Mouse (Mus musculus): ENCODE results near the gene Serpinb8. TPM values are rescaled to one million over a fixed set of nuclear protein-coding genes. Genes with fewer than 3 reads are reported as not detected.

The Serpinb8 gene
- total and polyA plus RNA-seq, 2 experiments from 2014 or later, result 0.33 to 0.44 TPM

DNA sequence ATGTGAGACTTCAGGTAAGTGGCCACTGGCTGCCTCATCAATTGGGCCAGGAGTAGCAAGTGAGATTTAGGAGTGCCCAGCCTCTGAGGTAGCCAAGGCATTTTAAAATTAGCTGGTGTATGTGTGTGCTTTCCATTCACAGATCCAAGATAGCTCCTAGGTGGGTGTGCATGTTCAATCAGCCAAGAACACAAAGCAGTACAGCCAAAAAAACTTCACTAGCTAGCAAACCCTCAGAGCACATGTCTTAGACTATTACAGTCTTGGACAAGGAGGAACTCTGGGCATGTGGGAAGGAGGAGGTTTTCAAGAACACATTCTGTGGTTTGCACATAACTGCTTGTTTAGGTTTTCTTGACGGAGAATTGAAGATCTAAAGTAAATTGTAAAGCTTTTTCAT, 8.6 kb upstream of the Serpinb8 start:
- Histone ChIP-seq H3K9me3 (ENCODE audit: low read length) (no peaks in the 10 kb centered on the region), H3K4me3 (ENCODE audit: low read depth, low read length) (no peak overlapping the region), H3K27me3 (ENCODE audit: insufficient read depth, low read length) (no peaks in the 10 kb centered on the region), H3K4me2 (ENCODE audit: low read depth, low read length, poor library complexity, severe bottlenecking) (no peak overlapping the region), H3K9ac (replicated peaks; ENCODE audit: low read length, poor library complexity, severe bottlenecking) (no peak overlapping the region), H3K4me1 (ENCODE audit: insufficient read depth, low read length) (no peaks in the 10 kb centered on the region), H3K27ac (ENCODE audit: low read depth, low read length) (no peak overlapping the region), H3K36me3 (ENCODE audit: insufficient read depth, low read length) (no peaks in the 10 kb centered on the region)
- 91% methylated on average over 1 of the region's 1 CpGs for WGBS
- ATAC-seq (ENCODE audit: low FRiP score) (no peak), DNase-seq (ENCODE audit: low spot score) (no peak)
- TF ChIP-seq CTCF (IDR thresholded peaks at IDR 0.05), result no peak

DNA sequence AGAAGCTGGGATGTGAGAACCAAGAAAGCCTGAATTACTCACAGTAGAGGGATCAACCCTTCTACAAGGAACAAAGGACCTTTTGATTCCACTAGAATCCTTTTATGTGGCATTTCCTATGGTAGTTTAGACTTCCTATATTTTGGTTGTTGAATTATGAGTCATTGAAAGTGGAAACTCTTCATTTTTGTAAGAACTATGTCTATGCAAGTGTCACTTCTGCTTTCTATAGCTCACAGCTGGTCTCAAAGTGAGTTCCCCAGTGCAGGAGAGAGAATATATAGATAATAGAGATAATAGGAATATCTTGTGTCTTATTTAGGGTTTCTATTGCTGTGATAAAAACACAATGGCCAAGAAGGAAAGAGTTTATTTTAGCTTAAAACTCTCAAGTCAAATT, 6.9 kb upstream of the Serpinb8 start:
- Histone ChIP-seq H3K4me1 (ENCODE audit: insufficient read depth, low read length) (no peaks in the 10 kb centered on the region), H3K9me3 (ENCODE audit: low read length) (no peaks in the 10 kb centered on the region), H3K9ac (replicated peaks; ENCODE audit: low read length, poor library complexity, severe bottlenecking) (no peak overlapping the region), H3K4me3 (ENCODE audit: low read depth, low read length) (no peak overlapping the region), H3K27ac (ENCODE audit: low read depth, low read length) (no peak overlapping the region), H3K4me2 (ENCODE audit: low read depth, low read length, poor library complexity, severe bottlenecking) (no peak overlapping the region), H3K36me3 (ENCODE audit: insufficient read depth, low read length) (no peaks in the 10 kb centered on the region), H3K27me3 (ENCODE audit: insufficient read depth, low read length) (no peaks in the 10 kb centered on the region)
- DNase-seq (ENCODE audit: low spot score), result no peak
- no peak for TF ChIP-seq CTCF (IDR thresholded peaks at IDR 0.05)
- no peak for ATAC-seq (ENCODE audit: low FRiP score)

DNA sequence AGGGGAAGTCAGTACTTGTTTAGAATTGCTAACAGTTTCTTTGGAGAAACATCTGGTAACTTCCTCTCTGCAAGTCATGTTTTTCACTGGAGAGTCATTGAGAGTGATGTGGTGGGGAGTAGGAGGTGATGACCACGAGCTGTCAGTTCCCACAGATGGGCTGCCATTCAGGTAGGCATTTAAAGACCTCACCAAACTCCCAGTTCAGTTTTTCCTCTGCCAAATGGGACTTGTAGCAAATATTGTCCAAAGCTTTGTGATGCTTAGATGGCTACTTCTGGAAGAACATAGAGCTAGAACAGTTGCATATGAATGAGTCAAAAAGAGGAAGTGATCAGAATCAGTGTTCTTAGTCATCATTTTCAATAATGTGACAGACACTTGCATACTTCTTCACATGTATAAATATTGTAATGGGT, 5.8 kb upstream of the Serpinb8 start:
- TF ChIP-seq CTCF (IDR thresholded peaks at IDR 0.05), result no peak
- Histone ChIP-seq H3K27me3 (ENCODE audit: insufficient read depth, low read length) (no peaks in the 10 kb centered on the region), H3K9ac (replicated peaks; ENCODE audit: low read length, poor library complexity, severe bottlenecking) (no peak overlapping the region), H3K27ac (ENCODE audit: low read depth, low read length) (no peak overlapping the region), H3K4me1 (ENCODE audit: insufficient read depth, low read length) (no peaks in the 10 kb centered on the region), H3K4me3 (ENCODE audit: low read depth, low read length) (no peak overlapping the region), H3K36me3 (ENCODE audit: insufficient read depth, low read length) (no peaks in the 10 kb centered on the region), H3K4me2 (ENCODE audit: low read depth, low read length, poor library complexity, severe bottlenecking) (no peak overlapping the region), H3K9me3 (ENCODE audit: low read length) (no peaks in the 10 kb centered on the region)
- 48% methylated on average over 1 of the region's 1 CpGs for WGBS
- ATAC-seq (ENCODE audit: low FRiP score) (no peak), DNase-seq (ENCODE audit: low spot score) (no peak)

DNA sequence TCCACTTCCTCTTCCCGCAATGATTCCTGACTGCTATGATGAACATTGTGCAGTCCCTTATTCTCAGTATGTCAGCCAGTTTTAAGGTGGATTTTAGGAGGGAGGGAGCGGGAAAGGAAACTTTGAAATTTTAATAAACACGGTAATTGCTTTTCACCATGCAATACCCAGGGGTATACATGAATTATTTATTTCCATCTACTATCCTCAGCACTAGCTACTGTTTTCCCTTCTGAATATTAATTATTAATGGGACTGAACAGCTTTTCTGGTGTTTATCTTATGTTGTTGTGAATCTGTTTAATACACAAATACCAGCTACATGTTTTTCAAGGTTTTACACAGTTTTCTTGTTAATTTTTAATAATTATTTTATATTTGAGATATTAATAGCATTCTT, 4.9 kb upstream of the Serpinb8 start:
- ATAC-seq (ENCODE audit: low FRiP score), result peak; percentile 66

DNA sequence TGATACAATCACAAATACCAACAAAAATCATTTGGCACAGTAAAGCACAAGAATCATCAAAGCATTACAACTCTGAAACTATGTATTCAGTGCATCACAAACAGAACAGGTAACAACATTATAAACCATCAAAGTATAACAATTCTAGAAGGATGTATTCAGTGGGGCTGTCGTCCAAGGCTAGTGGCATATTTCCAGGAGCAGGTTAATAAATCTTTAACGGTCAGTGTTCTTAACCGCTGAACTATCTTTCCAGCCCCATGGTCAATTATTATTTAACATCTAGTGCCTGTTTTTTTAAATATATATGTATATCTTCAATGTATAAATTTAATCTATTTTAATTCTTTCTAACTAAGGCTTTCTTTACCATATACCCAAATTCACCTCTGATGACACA, 3.6 kb upstream of the Serpinb8 start:
- H3K9ac ChIP-seq (replicated peaks; ENCODE audit: low read length, poor library complexity, severe bottlenecking), result no peak overlapping the region
- ATAC-seq (ENCODE audit: low FRiP score), result no peak
- DNase-seq (ENCODE audit: low spot score), result no peak
- 80% methylated on average over 3 of the region's 3 CpGs for WGBS
- no peak overlapping the region for H3K4me3 ChIP-seq (ENCODE audit: low read depth, low read length)
- no peak for TF ChIP-seq CTCF (IDR thresholded peaks at IDR 0.05)
- no peaks in the 10 kb centered on the region for H3K4me1 ChIP-seq (ENCODE audit: insufficient read depth, low read length)
- H3K9me3 ChIP-seq (ENCODE audit: low read length), result no peaks in the 10 kb centered on the region
- H3K27me3 ChIP-seq (ENCODE audit: insufficient read depth, low read length), result no peaks in the 10 kb centered on the region
- H3K4me2 ChIP-seq (ENCODE audit: low read depth, low read length, poor library complexity, severe bottlenecking), result no peak overlapping the region
- no peaks in the 10 kb centered on the region for H3K36me3 ChIP-seq (ENCODE audit: insufficient read depth, low read length)
- no peak overlapping the region for H3K27ac ChIP-seq (ENCODE audit: low read depth, low read length)

More for the DNA sequence above, 4.9 kb upstream of the Serpinb8 start:
- Histone ChIP-seq H3K36me3 (ENCODE audit: insufficient read depth, low read length) (no peaks in the 10 kb centered on the region), H3K4me3 (ENCODE audit: low read depth, low read length) (no peak overlapping the region), H3K9ac (replicated peaks; ENCODE audit: low read length, poor library complexity, severe bottlenecking) (no peak overlapping the region), H3K9me3 (ENCODE audit: low read length) (no peaks in the 10 kb centered on the region), H3K4me1 (ENCODE audit: insufficient read depth, low read length) (no peaks in the 10 kb centered on the region), H3K27ac (ENCODE audit: low read depth, low read length) (no peak overlapping the region), H3K4me2 (ENCODE audit: low read depth, low read length, poor library complexity, severe bottlenecking) (no peak overlapping the region), H3K27me3 (ENCODE audit: insufficient read depth, low read length) (no peaks in the 10 kb centered on the region)
- 49% methylated on average over 3 of the region's 3 CpGs for WGBS
- DNase-seq (ENCODE audit: low spot score), result no peak
- TF ChIP-seq CTCF (IDR thresholded peaks at IDR 0.05), result no peak

DNA sequence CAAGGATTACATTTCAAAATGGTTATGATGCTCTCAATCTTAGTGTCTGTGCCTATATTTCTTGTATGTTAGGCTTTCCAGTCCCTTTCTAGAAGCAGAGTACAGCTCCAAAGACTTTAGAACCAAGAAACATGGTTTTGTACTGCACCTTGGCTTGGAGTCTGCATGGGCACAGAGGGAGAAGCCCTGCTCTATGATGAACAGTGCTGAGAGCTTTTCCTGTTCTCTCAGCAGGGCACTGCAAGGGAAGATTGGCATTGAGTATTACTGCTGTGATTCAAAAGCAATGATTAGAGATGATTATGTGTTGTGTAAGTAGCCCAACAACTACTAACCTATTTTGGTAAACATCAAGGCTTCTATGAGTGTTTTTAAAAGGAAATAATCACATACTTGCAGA, 1.6 kb upstream of the Serpinb8 start:
- Histone ChIP-seq H3K4me1 (ENCODE audit: insufficient read depth, low read length) (no peaks in the 10 kb centered on the region), H3K27ac (ENCODE audit: low read depth, low read length) (no peak overlapping the region), H3K9me3 (ENCODE audit: low read length) (no peaks in the 10 kb centered on the region), H3K4me2 (ENCODE audit: low read depth, low read length, poor library complexity, severe bottlenecking) (no peak overlapping the region), H3K27me3 (ENCODE audit: insufficient read depth, low read length) (no peaks in the 10 kb centered on the region), H3K36me3 (ENCODE audit: insufficient read depth, low read length) (no peaks in the 10 kb centered on the region), H3K4me3 (ENCODE audit: low read depth, low read length) (no peak overlapping the region), H3K9ac (replicated peaks; ENCODE audit: low read length, poor library complexity, severe bottlenecking) (no peak overlapping the region)
- ATAC-seq (ENCODE audit: low FRiP score), result no peak
- no peak for DNase-seq (ENCODE audit: low spot score)
- no peak for TF ChIP-seq CTCF (IDR thresholded peaks at IDR 0.05)

DNA sequence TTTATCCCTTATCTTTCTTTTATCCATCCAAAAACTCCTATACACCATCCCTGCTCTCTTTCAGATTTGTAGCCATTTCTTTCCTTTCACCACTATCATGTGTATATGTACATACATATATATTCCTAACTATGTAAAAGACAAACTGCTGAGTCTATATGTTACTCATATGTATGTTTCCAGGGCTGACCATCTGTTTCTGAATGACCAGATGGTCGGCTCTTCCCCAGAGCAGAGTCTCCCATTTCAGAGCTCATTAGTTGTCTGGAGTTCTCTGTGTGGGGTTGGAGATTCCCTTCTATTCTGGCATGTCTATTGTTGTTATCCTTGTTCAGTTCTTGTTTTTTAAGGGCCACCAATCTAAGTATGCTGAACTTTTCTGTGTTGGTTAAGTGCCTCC, 1.2 kb upstream of the Serpinb8 start:
- no peak overlapping the region for H3K4me3 ChIP-seq (ENCODE audit: low read depth, low read length)
- no peak overlapping the region for H3K9ac ChIP-seq (replicated peaks; ENCODE audit: low read length, poor library complexity, severe bottlenecking)
- H3K4me1 ChIP-seq (ENCODE audit: insufficient read depth, low read length), result no peaks in the 10 kb centered on the region
- ATAC-seq (ENCODE audit: low FRiP score) (no peak), DNase-seq (ENCODE audit: low spot score) (peak; percentile 18)
- H3K27me3 ChIP-seq (ENCODE audit: insufficient read depth, low read length), result no peaks in the 10 kb centered on the region
- H3K27ac ChIP-seq (ENCODE audit: low read depth, low read length), result no peak overlapping the region
- H3K4me2 ChIP-seq (ENCODE audit: low read depth, low read length, poor library complexity, severe bottlenecking), result no peak overlapping the region
- no peaks in the 10 kb centered on the region for H3K9me3 ChIP-seq (ENCODE audit: low read length)
- WGBS, result 54% methylated on average over 1 of the region's 1 CpGs
- TF ChIP-seq CTCF (IDR thresholded peaks at IDR 0.05), result no peak
- no peaks in the 10 kb centered on the region for H3K36me3 ChIP-seq (ENCODE audit: insufficient read depth, low read length)
